Mouse (Mus musculus): ENCODE measurements around the gene Unc13b.

GRCm38 (mm10) chr4:43232985-43233384, 174.2 kb downstream of the Unc13b start:
- no peak for TF ChIP-seq CTCF (IDR thresholded peaks at IDR 0.05)
- no peak for TF ChIP-seq EP300 (IDR thresholded peaks at IDR 0.05)

All from lung, postnatal 0 days (tissue).